Mouse (Mus musculus) limb, embryonic 15.5 days (tissue): ENCODE results near the gene Palb2. TPM values are rescaled to one million over a fixed set of nuclear protein-coding genes. Genes with fewer than 3 reads are reported as not detected.

Experiments
- polyA plus RNA-seq: library from polyadenylated mRNA; unstranded; fragments of >200 nt; fragmentation: Nextera tagmentation; extraction: Ambion mirVana; gene quantifications from 2 replicates; pipeline ENCODE4 v1.2.1, GENCODE M21; 2015

Palb2 gene
- polyA plus RNA-seq, 1 experiment from 2014 or later, result 12.3 TPM

Other genes starting within 250 kb of the Palb2 start
- 24.8 and 26.6 TPM in 2 replicates for gene Cog7, start 151.3 kb downstream of the Palb2 start, polyA plus RNA-seq
- 92.5 and 96.5 TPM in 2 replicates for gene Gga2, start 111.8 kb downstream of the Palb2 start, polyA plus RNA-seq
- gene Ubfd1, start 65.8 kb downstream of the Palb2 start, polyA plus RNA-seq, result 51.0 and 65.2 TPM in 2 replicates
- gene Ears2, start 65.7 kb downstream of the Palb2 start, polyA plus RNA-seq, result 16.0 and 16.3 TPM in 2 replicates
- 553 and 558 TPM in 2 replicates for gene Ndufab1, start 31.1 kb downstream of the Palb2 start, polyA plus RNA-seq
- 122 and 125 TPM in 2 replicates for gene Dctn5, start 56 bp upstream of the Palb2 start, polyA plus RNA-seq
- 86.2 and 92.1 TPM in 2 replicates for gene Plk1, start 26.5 kb upstream of the Palb2 start, polyA plus RNA-seq
- not detected in 2 replicates for gene Ern2, start 53.2 kb upstream of the Palb2 start, polyA plus RNA-seq
- 0.29 and 0.62 TPM in 2 replicates for gene Chp2, start 86.5 kb upstream of the Palb2 start, polyA plus RNA-seq
- gene Prkcb, start 155.8 kb upstream of the Palb2 start, polyA plus RNA-seq, result 8.4 and 10.2 TPM in 2 replicates